Mouse (Mus musculus) urinary bladder, postnatal 4 days (tissue): ENCODE results near the gene Rbpj.

Experiments used
- DNase-seq, 2 experiments: peaks; one replicate each; pipeline ENCODE4 v3.0.0; 2021 to 2022; ENCODE audit warnings: low spot score in 2 of 2

The Rbpj gene

DNA sequence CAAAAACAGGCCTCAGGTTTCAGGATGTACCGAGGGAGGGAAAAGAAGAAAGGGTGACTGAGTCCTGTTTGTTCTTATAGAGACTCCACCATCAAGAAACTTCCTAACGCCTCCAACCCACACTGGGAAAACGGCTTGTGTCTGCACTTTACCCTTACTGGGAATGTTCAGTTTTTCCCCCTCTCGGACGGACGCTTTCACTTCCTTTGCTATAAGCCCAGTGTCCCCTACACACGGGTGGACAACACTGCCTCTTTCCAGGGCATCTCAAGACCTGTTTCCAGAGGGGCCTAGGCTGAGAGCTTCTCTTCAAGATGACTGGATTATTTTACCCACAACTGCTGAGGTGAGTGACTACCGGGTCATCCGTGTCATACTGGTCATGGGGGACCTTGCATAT is at the start of gene Rbpj:
Rbpj (plus strand) TSS at position 270 of the 400 bp plus-strand sequence.
- no peak for DNase-seq

DNA sequence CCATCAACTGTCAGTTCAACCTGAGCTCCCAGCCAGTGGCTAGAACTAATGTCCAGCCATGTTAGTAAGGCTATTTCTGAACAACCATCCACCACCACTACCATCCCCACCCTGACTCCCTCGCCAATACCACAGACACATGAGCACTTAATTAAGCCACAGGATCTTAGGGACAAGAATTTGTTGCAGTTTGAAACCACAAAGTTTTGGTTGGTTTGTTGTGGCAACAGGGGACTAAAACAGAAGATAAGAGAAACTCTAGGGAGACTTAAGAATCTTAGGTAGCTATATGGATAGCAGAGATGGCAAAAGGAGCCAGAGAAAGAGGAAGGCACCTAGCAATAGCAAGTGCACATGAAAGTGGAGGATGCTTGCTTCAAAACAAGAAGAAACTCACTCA is 45.2 kb upstream of the Rbpj start:
- no peak for DNase-seq

DNA sequence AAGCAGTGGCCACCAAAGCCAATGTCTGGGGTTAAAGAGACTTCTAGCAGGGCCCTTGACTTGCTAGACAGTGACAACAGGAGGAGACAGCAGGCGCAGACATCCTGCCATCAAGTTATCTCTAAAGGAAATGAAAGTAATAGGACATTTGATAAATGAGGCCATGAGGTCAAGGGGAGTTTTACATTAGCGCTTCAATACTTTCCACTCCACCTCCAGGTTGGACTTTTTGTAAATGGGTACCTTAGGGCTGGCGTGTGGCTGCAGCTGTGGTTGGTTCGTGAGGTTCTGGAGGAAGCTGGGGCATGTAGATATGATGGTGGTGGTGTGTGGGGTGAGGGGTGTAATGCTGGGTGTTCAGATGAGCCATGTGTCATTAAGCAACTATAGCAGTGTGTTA is 44.7 kb upstream of the Rbpj start:
- DNase-seq = no peak

DNA sequence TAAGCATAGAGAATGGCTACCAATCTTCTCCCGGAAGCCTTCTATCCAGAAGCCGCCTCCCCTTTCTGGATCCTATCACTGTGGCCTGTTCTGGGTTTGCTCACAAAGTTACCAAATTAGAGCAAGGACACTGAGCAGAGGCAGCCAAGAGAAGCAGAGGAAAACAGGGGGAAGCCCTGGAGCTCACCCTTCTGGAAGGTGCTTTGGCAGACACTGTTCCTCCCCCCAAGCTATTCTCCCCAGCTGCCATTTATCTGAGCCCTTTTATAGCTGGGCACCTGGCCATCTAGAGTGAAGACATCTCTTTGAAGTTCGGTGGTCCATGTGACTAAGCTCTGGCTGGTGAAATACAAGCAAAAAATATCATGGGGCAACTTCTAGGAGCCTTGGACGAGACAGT is 38.5 kb upstream of the Rbpj start:
- DNase-seq = no peak

DNA sequence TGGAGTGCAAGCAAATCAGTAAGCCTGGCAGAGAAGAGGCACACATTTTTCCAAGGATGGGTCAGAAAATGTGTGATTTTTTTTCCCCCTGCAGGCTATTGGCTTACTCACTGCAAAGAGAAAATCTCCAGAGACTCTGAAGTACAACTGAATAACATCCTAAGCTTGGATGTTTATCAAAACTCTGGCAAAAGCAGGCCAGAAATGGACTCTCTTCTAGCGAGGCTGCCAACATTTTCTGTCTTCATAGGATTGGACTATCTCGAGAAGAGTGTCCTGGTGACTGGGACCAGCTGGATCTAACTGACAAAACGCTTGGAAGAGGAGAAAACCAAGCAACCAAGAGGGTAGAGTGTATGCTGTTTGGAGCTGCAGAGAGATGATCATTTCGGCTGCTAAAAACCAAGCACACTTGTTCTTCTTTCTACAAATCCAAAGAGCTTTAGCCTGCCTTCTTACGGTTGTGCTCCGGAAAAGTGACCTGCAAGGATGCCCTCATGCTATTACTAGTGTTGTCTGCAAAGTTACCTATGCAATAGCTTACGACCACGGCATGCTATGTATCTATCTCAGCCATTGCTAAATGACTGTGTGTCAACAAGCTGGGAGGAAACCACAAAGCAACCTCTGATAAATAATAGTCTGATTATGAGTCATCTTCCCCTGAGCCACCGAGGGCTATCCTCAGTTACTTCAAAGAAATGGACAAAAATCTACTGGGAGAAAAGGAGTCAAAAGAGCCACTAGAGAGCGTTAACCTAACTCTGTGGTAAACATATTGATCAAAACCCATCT is 36.1 kb upstream of the Rbpj start:
- peak in 1 of 2 experiments; percentile 42 for DNase-seq

DNA sequence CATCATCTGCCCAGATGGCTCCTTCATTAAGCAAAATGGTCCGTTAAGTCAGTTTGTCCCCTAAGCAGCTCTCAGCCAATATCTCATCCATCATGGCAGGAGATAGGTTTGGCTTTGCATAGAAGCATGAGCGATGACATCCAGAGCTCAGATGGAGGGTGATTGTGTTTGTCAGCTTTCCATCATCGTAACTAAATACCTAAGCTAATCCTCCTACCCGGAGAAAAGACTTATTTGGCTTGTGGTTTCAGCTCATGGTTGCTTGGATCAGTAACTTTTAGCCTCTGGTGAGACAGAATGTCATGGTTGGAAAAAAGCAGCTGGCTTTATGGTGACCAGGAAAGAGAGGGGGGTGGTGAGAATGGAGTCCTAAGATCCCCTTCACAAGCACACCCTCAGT is 33.5 kb upstream of the Rbpj start:
- no peak for DNase-seq

DNA sequence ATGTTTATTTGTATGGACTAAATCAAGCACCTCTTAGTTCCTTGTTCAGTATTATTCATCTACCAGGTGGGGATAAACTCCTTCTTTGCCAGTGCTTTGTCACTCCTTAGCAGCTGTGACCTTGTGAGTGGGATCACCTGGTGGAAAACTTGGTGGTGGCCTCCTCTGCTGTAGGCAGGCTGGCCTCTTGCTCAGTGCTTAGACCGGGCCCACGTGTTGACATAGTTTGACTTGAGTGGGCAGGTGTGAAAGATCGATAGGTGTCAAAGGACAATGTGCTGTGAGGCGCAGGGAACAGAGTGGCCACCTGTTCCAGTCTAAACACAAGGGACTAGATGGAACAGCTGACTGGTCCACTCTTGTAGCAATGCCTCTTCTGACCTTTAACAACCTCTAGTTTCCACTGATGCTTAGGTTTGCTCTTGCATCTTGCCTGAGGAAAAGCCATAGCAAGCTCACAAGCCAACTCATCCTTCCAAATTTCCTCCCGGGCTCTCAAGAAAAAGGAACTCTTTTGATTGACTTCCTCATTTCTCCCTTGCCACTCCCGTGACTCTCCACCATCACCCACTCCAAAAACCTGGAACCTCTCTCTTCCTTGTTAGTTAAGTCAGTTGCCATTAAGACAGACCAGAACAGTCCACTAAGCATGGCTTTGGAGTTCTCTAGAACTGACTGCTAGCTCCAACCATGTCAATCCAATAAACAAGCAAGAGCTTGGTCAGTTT is 28.9 kb upstream of the Rbpj start:
- DNase-seq = no peak

- no peak for DNase-seq
Observed at GRCm38 (mm10) chr5:53437767-53438166, 28.2 kb upstream of the Rbpj start.

DNA sequence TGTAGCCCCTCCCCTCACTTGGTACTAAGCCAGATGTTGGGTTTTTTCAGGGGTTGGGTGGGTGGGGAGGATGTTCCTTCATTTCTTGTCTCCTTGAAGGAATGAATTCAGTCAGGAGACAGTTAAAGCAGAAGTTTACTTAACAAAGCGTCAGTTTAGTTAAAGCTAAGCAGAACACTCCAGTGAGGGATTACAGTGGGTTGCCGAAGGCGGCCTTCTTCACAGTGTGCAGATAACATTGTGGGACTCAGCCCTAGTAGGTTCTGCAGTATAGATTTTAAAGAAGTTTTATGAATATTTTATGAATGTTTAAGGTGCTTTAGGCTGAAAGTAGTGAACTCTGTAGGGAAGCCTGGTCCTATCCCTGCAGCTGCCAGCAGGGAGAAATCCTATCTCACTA is 27.7 kb upstream of the Rbpj start:
- no peak for DNase-seq

DNA sequence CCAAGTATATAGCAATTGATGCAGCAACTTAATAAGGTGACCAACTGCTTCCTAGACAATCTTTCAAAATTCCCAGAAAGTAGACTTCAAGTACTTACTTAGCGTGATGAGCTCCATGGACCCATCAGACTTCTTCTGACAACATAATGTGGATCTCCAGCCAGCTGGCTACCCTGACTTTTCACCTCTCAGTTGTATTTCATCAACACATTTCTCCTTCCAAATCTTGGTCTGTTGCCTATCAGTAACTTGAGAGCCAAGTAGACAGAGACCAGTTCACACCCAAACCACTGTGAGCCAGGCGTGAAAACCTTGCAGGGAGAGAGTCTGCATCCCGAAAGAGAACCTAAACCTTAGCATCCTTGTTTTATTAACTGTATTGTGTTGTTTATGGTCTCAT is 26.3 kb upstream of the Rbpj start:
- no peak for DNase-seq

GRCm38 (mm10) chr5:53444030-53444429 is 21.9 kb upstream of the Rbpj start:
- peak; percentile 30 to 76 for DNase-seq

DNA sequence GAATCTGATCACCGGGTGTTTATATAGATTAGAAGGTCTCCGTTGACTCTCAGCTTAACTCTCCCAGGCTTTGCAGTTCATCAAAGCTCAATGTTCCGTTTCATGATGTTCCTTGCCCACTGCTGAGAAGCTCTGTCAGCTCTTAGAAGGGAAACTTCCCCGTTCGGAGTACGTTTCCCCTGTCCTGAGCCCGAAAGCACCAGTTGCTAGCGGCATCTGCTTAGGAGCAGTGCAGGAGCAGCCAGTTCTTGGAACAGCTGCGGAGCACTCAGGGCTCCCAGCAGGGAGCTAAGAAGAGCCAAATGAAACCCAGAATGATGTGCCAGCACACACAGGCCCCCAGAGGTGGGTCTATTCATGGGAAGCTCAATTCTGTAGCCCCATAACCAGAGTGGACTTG is 15.0 kb upstream of the Rbpj start:
- DNase-seq = peak in 1 of 2 experiments; percentile 36

- no peak for DNase-seq
Observed at GRCm38 (mm10) chr5:53451829-53452228, 14.1 kb upstream of the Rbpj start.

DNA sequence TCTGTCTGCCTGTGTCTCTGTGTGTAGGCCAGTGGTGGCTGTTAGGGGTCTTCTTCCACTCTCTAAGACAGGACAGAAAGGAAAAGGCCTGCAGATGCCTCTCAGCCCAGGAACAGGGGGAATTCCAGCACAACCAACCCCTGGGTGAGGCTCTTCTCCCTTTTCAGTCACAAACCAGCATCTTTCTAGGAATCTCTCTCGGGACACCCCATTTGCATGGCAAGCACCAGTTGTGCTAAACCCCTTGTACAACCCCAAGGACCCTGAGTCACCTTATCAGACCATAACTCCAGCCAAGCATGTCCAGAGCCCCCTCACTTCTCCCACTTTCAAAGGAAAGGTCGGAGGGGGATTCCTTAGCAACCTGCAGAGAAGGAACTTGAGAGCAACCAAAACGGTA is 13.0 kb upstream of the Rbpj start:
- DNase-seq = no peak

- no peak for DNase-seq
Observed at GRCm38 (mm10) chr5:53454706-53455105, 11.2 kb upstream of the Rbpj start.

- no peak for DNase-seq
Observed at GRCm38 (mm10) chr5:53455459-53455858, 10.5 kb upstream of the Rbpj start.

GRCm38 (mm10) chr5:53460196-53460595 is 5.8 kb upstream of the Rbpj start:
- no peak for DNase-seq

- no peak for DNase-seq
Observed at GRCm38 (mm10) chr5:53463098-53464018, 2.6 kb upstream of the Rbpj start.

DNA sequence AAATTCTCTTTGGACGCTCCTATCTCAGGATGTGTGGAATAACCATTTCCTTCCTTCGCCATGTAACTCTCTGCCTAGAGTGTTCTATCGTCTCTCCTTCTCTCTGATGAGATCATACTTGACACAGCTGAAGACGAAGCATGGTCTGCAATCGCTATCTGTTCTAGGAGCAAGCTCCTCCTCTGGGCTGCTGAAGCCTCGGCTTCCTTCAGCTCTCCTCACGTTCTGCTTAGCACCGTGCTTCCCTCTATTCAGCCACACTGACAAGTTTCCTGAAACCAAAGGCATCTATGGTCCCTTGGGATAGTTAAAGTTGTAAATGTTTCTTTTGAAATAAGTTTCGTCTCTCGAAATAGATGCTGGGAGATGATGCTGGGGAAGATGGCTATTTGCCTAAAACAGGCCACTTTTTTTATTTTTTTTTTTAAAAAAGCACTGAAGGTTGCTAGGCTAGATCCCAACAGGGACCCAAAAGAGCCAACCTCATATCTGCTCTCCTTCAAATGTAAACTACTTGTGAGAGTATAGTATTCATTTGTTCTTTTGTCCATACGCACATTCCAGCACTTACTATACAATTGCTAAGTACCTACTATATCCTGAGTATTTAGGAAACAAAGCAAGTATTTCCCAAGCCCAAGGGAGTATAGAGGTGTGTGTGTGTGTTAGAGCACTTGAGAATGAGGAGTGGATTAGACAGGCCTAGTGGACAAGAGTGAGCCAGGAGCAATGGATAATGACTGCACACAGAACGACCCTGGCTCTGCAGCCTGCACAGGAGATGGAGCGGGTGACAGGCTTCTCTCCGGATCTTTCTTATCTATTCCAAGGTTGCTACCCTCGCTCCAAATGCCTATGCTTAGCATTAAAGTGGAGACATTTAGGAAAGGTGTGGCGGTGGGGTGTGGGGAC is 726 bp downstream of the Rbpj start:
- no peak for DNase-seq

DNA sequence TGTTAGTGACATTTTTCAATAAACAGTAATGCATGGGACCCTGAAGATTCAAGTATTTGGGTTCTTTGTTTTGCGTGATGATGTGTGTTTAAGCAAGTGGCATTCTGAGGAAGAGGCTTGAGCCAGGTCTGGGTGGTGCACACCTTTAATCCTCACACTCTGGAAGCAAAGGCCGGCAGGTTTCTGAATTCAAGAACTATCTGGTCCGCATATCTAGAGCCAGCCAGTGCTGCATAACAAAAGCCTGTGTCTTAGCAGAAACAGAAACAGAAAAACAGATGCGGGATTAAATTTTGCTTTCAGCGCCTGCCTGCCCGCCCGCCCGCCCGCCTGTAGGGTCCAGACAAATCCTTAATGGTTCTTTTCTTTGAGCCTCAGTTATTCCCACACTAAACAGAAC is 1.6 kb downstream of the Rbpj start:
- DNase-seq = no peak

- DNase-seq = no peak
Observed at GRCm38 (mm10) chr5:53468366-53468765, 2.4 kb downstream of the Rbpj start.
